Mouse (Mus musculus): Measurements from ENCODE around the gene Ppm1l. TPM values are rescaled to one million over a fixed set of nuclear protein-coding genes. Genes with fewer than 3 reads are reported as not detected.
"Not testable (repeated sequence)": the region's sequence is repeated elsewhere in the genome, so short reads cannot be mapped to it uniquely, and the experiment has no call there.

Ppm1l gene
- polyA plus RNA-seq, 1 experiment: 1.4 TPM

DNA sequence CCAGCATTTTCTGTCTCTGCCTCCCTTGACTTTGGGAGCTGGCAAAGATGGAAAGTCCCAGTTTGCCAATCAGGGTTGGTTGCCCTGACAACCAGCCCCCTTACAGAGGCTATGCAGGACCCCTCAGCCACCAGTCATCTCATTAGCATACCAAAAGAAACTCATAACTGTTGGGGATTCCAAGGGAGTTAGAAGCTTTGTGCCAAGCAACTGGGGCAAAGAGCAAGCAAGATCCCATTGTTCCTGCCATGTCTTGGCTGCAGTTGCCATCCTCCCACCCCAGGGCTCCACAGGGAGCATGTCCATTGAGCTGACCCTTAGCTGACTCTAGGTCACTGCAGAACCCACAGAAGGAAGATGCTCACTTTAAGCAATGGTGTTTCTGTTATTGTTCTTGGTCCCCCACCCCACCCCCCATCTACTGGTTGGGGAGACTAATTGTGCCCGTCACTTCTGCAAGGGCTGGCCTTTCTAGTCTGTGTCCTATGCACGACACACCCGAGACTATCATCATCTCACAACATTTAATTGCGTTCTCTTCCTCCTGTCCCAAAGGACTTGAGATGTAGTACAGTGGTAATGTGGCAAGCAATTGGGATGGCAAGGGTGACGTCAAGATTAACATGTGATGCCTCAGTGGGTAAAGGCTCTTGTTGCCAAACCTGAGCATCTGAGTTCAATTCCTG lies 89.7 kb downstream of the Ppm1l start:
- Histone ChIP-seq H3K4me1 (ENCODE audit: control insufficient read depth, insufficient read depth, insufficient read length) (no peaks in the 10 kb centered on the region), H3K4me3 (ENCODE audit: extremely low read depth, insufficient read depth, insufficient read length) (no peak overlapping the region), H3K27ac (ENCODE audit: insufficient read depth, low read length) (no peak overlapping the region), H3K27me3 (ENCODE audit: control insufficient read depth, insufficient read depth, low read length) (no peaks in the 10 kb centered on the region), H3K36me3 (ENCODE audit: control insufficient read depth, insufficient read depth, low read length) (no peaks in the 10 kb centered on the region)
- TF ChIP-seq POLR2A (IDR thresholded peaks at IDR 0.05; ENCODE audit: low read depth, low read length): no peak
- 94% methylated on average over 5 of the region's 5 CpGs for WGBS
- DNase-seq (ENCODE audit: low read depth in 1 of 2, low spot score in 2 of 2): no peak

DNA sequence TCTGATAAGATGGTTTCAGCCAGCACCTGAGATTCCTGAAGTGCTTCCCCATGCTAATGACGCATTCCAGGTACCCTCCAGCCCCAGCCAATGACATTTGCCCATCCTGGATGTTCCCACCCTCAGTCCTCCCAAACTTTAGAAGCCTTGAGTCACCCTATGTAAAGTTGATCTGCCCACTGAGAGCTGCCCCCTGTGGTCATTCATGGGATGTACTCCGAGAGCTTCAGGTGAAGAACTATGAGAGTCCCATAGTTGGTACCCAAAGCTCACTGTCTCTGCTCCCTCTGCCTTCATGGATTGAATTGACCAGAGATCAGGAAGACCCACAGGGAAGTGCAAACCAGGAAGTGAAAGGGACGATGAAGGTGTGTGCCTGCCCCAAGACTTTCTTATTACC lies 91.4 kb downstream of the Ppm1l start:
- TF ChIP-seq POLR2A (IDR thresholded peaks at IDR 0.05; ENCODE audit: low read depth, low read length) (no peak), CTCF (IDR thresholded peaks at IDR 0.05; ENCODE audit: extremely low read depth, insufficient read depth, insufficient read length, insufficient replicate concordance) (no peak)
- Histone ChIP-seq H3K36me3 (ENCODE audit: control insufficient read depth, insufficient read depth, low read length) (no peaks in the 10 kb centered on the region), H3K4me3 (ENCODE audit: extremely low read depth, insufficient read depth, insufficient read length) (no peak overlapping the region), H3K4me1 (ENCODE audit: control insufficient read depth, insufficient read depth, insufficient read length) (no peaks in the 10 kb centered on the region), H3K27ac (ENCODE audit: insufficient read depth, low read length) (no peak overlapping the region), H3K27me3 (ENCODE audit: control insufficient read depth, insufficient read depth, low read length) (no peaks in the 10 kb centered on the region)
- 79% methylated on average over 3 of the region's 3 CpGs for WGBS
- no peak for DNase-seq (ENCODE audit: low read depth in 1 of 2, low spot score in 2 of 2)

DNA sequence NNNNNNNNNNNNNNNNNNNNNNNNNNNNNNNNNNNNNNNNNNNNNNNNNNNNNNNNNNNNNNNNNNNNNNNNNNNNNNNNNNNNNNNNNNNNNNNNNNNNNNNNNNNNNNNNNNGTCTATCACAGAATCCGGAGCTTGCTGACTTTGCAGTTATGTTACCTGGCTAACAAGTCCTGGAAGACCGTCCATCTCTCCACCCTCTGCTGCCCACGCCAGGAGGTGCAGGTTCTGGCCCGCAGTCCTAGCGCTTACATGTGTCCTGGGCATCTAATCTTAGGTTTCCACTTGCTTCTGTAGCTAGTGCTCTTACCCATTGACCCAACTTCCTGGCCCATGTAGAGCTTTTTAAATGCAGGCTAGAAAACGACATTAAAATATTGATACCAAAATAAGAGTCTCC lies 99.5 kb downstream of the Ppm1l start:
- Histone ChIP-seq H3K36me3 (ENCODE audit: control insufficient read depth, insufficient read depth, low read length) (no peaks in the 10 kb centered on the region), H3K27ac (ENCODE audit: insufficient read depth, low read length) (no peak overlapping the region), H3K27me3 (ENCODE audit: control insufficient read depth, insufficient read depth, low read length) (no peaks in the 10 kb centered on the region), H3K4me1 (ENCODE audit: control insufficient read depth, insufficient read depth, insufficient read length) (no peaks in the 10 kb centered on the region), H3K4me3 (ENCODE audit: extremely low read depth, insufficient read depth, insufficient read length) (no peak overlapping the region)
- 83% methylated on average over 6 of the region's 6 CpGs for WGBS
- no peak for TF ChIP-seq POLR2A (IDR thresholded peaks at IDR 0.05; ENCODE audit: low read depth, low read length)
- TF ChIP-seq CTCF (IDR thresholded peaks at IDR 0.05; ENCODE audit: extremely low read depth, insufficient read depth, insufficient read length, insufficient replicate concordance): no peak
- no peak for DNase-seq (ENCODE audit: low read depth in 1 of 2, low spot score in 2 of 2)

DNA sequence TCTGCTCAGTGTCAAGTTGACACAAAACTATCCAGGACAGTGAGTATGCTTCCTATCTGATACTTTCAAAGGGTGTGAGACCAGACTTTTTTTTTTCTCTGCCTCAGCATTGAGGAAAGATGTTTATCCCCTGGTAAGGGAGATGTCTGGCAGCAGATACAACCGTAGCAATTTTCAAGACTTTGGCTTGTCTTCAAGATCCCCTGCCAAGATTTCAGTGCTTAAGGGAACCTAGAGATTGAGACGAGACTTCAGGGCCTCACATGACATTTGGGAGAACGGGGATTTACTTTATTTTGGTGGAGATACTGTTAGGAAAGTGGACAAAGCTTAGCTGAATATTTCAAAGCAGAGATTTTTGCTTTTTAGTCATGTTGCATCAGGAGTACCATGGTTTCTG lies 106.1 kb downstream of the Ppm1l start:
- H3K27ac ChIP-seq (ENCODE audit: insufficient read depth, low read length): no peak overlapping the region
- no peak for DNase-seq (ENCODE audit: low read depth in 1 of 2, low spot score in 2 of 2)
- H3K36me3 ChIP-seq (ENCODE audit: control insufficient read depth, insufficient read depth, low read length): no peaks in the 10 kb centered on the region
- no peak overlapping the region for H3K4me3 ChIP-seq (ENCODE audit: extremely low read depth, insufficient read depth, insufficient read length)
- no peaks in the 10 kb centered on the region for H3K4me1 ChIP-seq (ENCODE audit: control insufficient read depth, insufficient read depth, insufficient read length)
- 83% methylated on average over 3 of the region's 3 CpGs for WGBS
- H3K27me3 ChIP-seq (ENCODE audit: control insufficient read depth, insufficient read depth, low read length): no peaks in the 10 kb centered on the region
- TF ChIP-seq POLR2A (IDR thresholded peaks at IDR 0.05; ENCODE audit: low read depth, low read length) (no peak), CTCF (IDR thresholded peaks at IDR 0.05; ENCODE audit: extremely low read depth, insufficient read depth, insufficient read length, insufficient replicate concordance) (no peak)

DNA sequence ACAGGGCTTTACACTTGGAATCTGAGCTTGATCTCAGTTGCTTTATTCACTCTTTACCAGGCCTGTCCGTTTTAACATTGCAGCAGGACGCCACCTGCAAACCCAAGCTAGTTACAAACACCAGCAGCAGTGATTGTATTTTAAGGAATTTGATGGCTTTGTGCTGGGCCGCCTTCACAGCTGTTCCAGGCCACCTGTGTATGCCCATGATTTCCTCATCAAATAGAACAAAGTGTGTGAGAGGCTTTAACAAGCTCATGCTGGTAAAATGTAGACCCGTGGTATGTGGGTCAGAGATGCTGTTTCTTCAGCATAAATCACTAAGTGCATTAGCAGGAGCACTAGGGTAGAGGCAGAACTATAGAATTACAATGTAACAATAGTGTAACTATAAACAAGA lies 106.7 kb downstream of the Ppm1l start:
- DNase-seq (ENCODE audit: low read depth in 1 of 2, low spot score in 2 of 2): no peak

DNA sequence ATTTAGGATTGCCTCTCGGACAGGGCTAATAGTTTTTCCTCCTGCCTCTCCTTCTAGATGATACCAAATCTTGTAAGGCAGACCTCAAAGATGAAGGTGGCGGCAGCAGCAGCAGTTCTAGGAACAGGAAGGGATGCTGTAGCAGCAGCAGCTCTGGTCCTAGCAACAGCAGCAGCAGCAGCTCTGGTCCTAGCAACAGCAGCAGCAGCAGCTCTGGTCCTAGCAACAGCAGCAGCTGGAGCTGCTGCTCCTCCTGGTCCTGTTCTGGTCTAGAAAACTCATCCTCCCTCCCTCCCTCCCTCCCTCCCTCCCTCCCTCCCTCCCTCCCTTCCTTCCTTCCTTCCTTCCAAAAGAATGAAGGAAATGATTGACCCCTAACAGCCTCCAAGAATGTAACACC lies 108.1 kb downstream of the Ppm1l start:
- not testable (repeated sequence) for DNase-seq (ENCODE audit: low read depth in 1 of 2, low spot score in 2 of 2); H3K4me1 ChIP-seq (ENCODE audit: control insufficient read depth, insufficient read depth, insufficient read length); H3K36me3 ChIP-seq (ENCODE audit: control insufficient read depth, insufficient read depth, low read length); H3K27me3 ChIP-seq (ENCODE audit: control insufficient read depth, insufficient read depth, low read length); H3K27ac ChIP-seq (ENCODE audit: insufficient read depth, low read length); H3K4me3 ChIP-seq (ENCODE audit: extremely low read depth, insufficient read depth, insufficient read length)
- 92% methylated on average over 2 of the region's 2 CpGs for WGBS

More for the DNA sequence above, 106.7 kb downstream of the Ppm1l start:
- WGBS: 85% methylated on average over 4 of the region's 4 CpGs
- H3K4me3 ChIP-seq (ENCODE audit: extremely low read depth, insufficient read depth, insufficient read length): no peak overlapping the region
- H3K27ac ChIP-seq (ENCODE audit: insufficient read depth, low read length): no peak overlapping the region
- H3K36me3 ChIP-seq (ENCODE audit: control insufficient read depth, insufficient read depth, low read length): no peaks in the 10 kb centered on the region
- no peaks in the 10 kb centered on the region for H3K27me3 ChIP-seq (ENCODE audit: control insufficient read depth, insufficient read depth, low read length)
- TF ChIP-seq POLR2A (IDR thresholded peaks at IDR 0.05; ENCODE audit: low read depth, low read length) (no peak), CTCF (IDR thresholded peaks at IDR 0.05; ENCODE audit: extremely low read depth, insufficient read depth, insufficient read length, insufficient replicate concordance) (no peak)
- H3K4me1 ChIP-seq (ENCODE audit: control insufficient read depth, insufficient read depth, insufficient read length): no peaks in the 10 kb centered on the region

DNA sequence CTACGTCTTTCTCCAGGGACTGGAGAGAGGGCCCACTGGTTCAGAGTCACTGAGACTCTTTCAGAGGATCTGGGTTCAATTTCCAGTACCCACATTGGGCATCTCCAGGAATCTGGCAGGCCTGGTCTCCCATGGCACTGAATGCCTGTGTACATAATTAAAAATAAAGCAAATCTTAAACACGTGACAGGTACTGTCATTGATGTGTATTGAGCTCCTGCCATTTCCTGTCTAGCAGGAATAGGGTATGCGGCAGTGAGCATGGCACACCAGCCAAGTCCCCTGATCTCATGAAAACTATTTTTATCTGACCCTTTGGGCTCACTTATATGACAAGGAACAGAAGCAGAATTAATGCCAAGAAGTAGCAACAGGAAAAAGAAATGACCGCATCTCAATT lies 110.6 kb downstream of the Ppm1l start:
- TF ChIP-seq POLR2A (IDR thresholded peaks at IDR 0.05; ENCODE audit: low read depth, low read length): no peak
- no peak for TF ChIP-seq CTCF (IDR thresholded peaks at IDR 0.05; ENCODE audit: extremely low read depth, insufficient read depth, insufficient read length, insufficient replicate concordance)
- H3K27ac ChIP-seq (ENCODE audit: insufficient read depth, low read length): no peak overlapping the region
- WGBS: 89% methylated on average over 4 of the region's 4 CpGs
- no peak overlapping the region for H3K4me3 ChIP-seq (ENCODE audit: extremely low read depth, insufficient read depth, insufficient read length)
- no peaks in the 10 kb centered on the region for H3K36me3 ChIP-seq (ENCODE audit: control insufficient read depth, insufficient read depth, low read length)
- no peaks in the 10 kb centered on the region for H3K4me1 ChIP-seq (ENCODE audit: control insufficient read depth, insufficient read depth, insufficient read length)
- DNase-seq (ENCODE audit: low read depth in 1 of 2, low spot score in 2 of 2): no peak
- no peaks in the 10 kb centered on the region for H3K27me3 ChIP-seq (ENCODE audit: control insufficient read depth, insufficient read depth, low read length)

Measured in spleen, adult 2 months (tissue).